Mouse (Mus musculus): ENCODE results near the gene Tmem236.

DNA sequence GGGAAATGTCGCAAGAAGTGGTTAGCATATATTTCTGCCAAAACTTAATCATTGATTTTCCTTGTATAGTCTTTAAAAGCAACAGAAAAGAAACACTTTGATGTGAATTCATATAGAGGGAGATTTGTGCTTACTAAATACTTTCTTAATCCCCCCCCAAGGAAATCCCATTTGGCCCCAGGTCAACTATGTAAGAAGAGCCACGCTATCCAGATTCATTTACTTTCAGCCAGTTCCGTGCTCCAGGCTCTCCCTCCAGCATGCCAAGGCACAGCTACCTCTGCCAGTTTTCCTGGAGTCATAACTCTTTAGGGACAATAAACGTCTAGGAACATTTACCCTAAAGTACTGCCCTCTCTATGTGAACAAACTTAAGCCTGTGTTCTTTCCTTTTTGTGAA lies 63.4 kb downstream of the Tmem236 start:
- TF ChIP-seq CTCF (IDR thresholded peaks at IDR 0.05; ENCODE audit: borderline replicate concordance, insufficient read depth, low read depth, low read length) (no peak), POLR2A (IDR thresholded peaks at IDR 0.05; ENCODE audit: borderline replicate concordance, insufficient read depth, low read length) (no peak)
